Mouse (Mus musculus) limb, embryonic 15.5 days (tissue): ENCODE data around the gene Ddx39. TPM values are rescaled to one million over a fixed set of nuclear protein-coding genes. Genes with fewer than 3 reads are reported as not detected.

Experiments used
- ATAC-seq: fragments of 200-750 bp; cut with Nextera tagmentation; 2 replicates; pipeline ENCODE4 v1.8.0; 2017; ENCODE audit warnings: low read depth, moderate TSS enrichment; ENCODE audit not compliant: insufficient number of reproducible peaks, low FRiP score, low TSS enrichment
- H3K27ac ChIP-seq: fragments of 300-500 bp; sonication (generic); 2 replicates; pipeline ENCODE4 v1.5.1; 2015; ENCODE audit warnings: moderate library complexity, mild to moderate bottlenecking, inconsistent platforms
- H3K27me3 ChIP-seq: fragments of 300-500 bp; sonication (generic); 2 replicates; pipeline ENCODE4 v1.6.1; 2015; ENCODE audit warnings: inconsistent platforms
- H3K36me3 ChIP-seq: fragments of 300-500 bp; sonication (generic); 2 replicates; pipeline ENCODE4 v1.6.1; 2015; ENCODE audit warnings: inconsistent platforms
- H3K4me1 ChIP-seq: fragments of 300-500 bp; sonication (generic); 2 replicates; pipeline ENCODE4 v1.6.1; 2015; ENCODE audit warnings: inconsistent platforms
- H3K4me2 ChIP-seq: fragments of 300-500 bp; sonication (generic); 2 replicates; pipeline ENCODE4 v1.6.1; 2015; ENCODE audit warnings: mild to moderate bottlenecking, inconsistent platforms
- H3K4me3 ChIP-seq: fragments of 300-500 bp; sonication (generic); 2 replicates; pipeline ENCODE4 v1.5.1; 2015; ENCODE audit warnings: mild to moderate bottlenecking, inconsistent platforms
- H3K9ac ChIP-seq: fragments of 300-500 bp; sonication (generic); 2 replicates; pipeline ENCODE4 v1.6.1; 2015; ENCODE audit warnings: inconsistent platforms
- H3K9me3 ChIP-seq: fragments of 300-500 bp; sonication (generic); 2 replicates; pipeline ENCODE4 v1.6.1; 2016; ENCODE audit warnings: inconsistent platforms
- WGBS: fragments of 180-500 bp; shearing (Covaris S2); methylation state at CpG from one replicate; pipeline ENCODE4 v1.1.7; 2015; 5-methylcytosine and 5-hydroxymethylcytosine counted together
- polyA plus RNA-seq: library from polyadenylated mRNA; unstranded; fragments of >200 nt; fragmentation: Nextera tagmentation; extraction: Ambion mirVana; gene quantifications from 2 replicates; pipeline ENCODE4 v1.2.1, GENCODE M21; 2015

Ddx39 gene
- polyA plus RNA-seq, 1 experiment from 2014 or later, result 126 TPM

GRCm38 (mm10) chr8:83703426-83703825 is 11.6 kb upstream of the Ddx39 start:
- H3K4me1 ChIP-seq, result peaks cover 13% of the 10 kb centered on the region
- no peak overlapping the region for H3K4me3 ChIP-seq
- no peaks in the 10 kb centered on the region for H3K9me3 ChIP-seq
- no peak for ATAC-seq
- H3K4me2 ChIP-seq, result no peak overlapping the region
- H3K27ac ChIP-seq, result no peak overlapping the region
- WGBS, result 81% methylated on average over 4 of the region's 4 CpGs
- H3K36me3 ChIP-seq, result no peaks in the 10 kb centered on the region
- H3K27me3 ChIP-seq, result no peaks in the 10 kb centered on the region
- H3K9ac ChIP-seq, result no peak overlapping the region

GRCm38 (mm10) chr8:83706411-83706810 is 8.6 kb upstream of the Ddx39 start:
- Histone ChIP-seq H3K4me2 (no peak overlapping the region), H3K27ac (no peak overlapping the region), H3K9me3 (no peaks in the 10 kb centered on the region), H3K4me1 (no peaks in the 10 kb centered on the region), H3K9ac (no peak overlapping the region), H3K36me3 (no peaks in the 10 kb centered on the region), H3K4me3 (no peak overlapping the region), H3K27me3 (no peaks in the 10 kb centered on the region)
- ATAC-seq, result no peak
- WGBS, result 60% methylated on average over 5 of the region's 5 CpGs

- Histone ChIP-seq H3K27me3 (no peaks in the 10 kb centered on the region), H3K9me3 (no peaks in the 10 kb centered on the region), H3K4me3 (no peak overlapping the region), H3K36me3 (no peaks in the 10 kb centered on the region), H3K4me2 (no peak overlapping the region), H3K9ac (no peak overlapping the region), H3K27ac (no peak overlapping the region), H3K4me1 (no peaks in the 10 kb centered on the region)
- ATAC-seq, result no peak
- WGBS, result 70% methylated on average over 8 of the region's 8 CpGs
Observed at GRCm38 (mm10) chr8:83707554-83707953, 7.4 kb upstream of the Ddx39 start.

GRCm38 (mm10) chr8:83714676-83715030 is 324 bp upstream of the Ddx39 start:
- H3K9me3 ChIP-seq, result no peaks in the 10 kb centered on the region
- WGBS, result 18% methylated on average over 8 of the region's 8 CpGs
- no peak overlapping the region for H3K27ac ChIP-seq
- peaks cover 10% of the 10 kb centered on the region for H3K36me3 ChIP-seq
- no peaks in the 10 kb centered on the region for H3K27me3 ChIP-seq
- H3K9ac ChIP-seq, result no peak overlapping the region
- H3K4me3 ChIP-seq, result peak overlapping the region; percentile 90
- peaks cover 19% of the 10 kb centered on the region for H3K4me1 ChIP-seq
- ATAC-seq, result no peak
- H3K4me2 ChIP-seq, result peak overlapping the region; percentile 55

GRCm38 (mm10) chr8:83715771-83716170 is 794 bp downstream of the Ddx39 start:
- peak overlapping the region; percentile 91 for H3K27ac ChIP-seq
- peaks cover 19% of the 10 kb centered on the region for H3K4me1 ChIP-seq
- H3K4me2 ChIP-seq, result peak overlapping the region; percentile 70
- H3K27me3 ChIP-seq, result no peaks in the 10 kb centered on the region
- peak overlapping the region; percentile 76 for H3K9ac ChIP-seq
- no peak for ATAC-seq
- 1% methylated on average over 17 of the region's 17 CpGs for WGBS
- no peaks in the 10 kb centered on the region for H3K9me3 ChIP-seq
- H3K36me3 ChIP-seq, result peaks cover 21% of the 10 kb centered on the region
- H3K4me3 ChIP-seq, result peak overlapping the region; percentile 90

- H3K27me3 ChIP-seq, result no peaks in the 10 kb centered on the region
- peak overlapping the region; percentile 39; the same call in 1 of the 2 replicates for H3K27ac ChIP-seq
- ATAC-seq, result no peak
- H3K9me3 ChIP-seq, result no peaks in the 10 kb centered on the region
- WGBS, result 58% methylated on average over 2 of the region's 2 CpGs
- H3K4me2 ChIP-seq, result peak overlapping the region; percentile 70
- peaks cover 19% of the 10 kb centered on the region for H3K4me1 ChIP-seq
- peak overlapping the region; percentile 90 for H3K4me3 ChIP-seq
- H3K36me3 ChIP-seq, result peaks cover 29% of the 10 kb centered on the region
- H3K9ac ChIP-seq, result 0 out of 2 replicates have a peak overlapping the region, but pooled peaks have one; percentile 10
Observed at GRCm38 (mm10) chr8:83716563-83716962, 1.6 kb downstream of the Ddx39 start.

GRCm38 (mm10) chr8:83719048-83719447 is 4.1 kb downstream of the Ddx39 start:
- Histone ChIP-seq H3K4me3 (no peak overlapping the region), H3K9ac (no peak overlapping the region), H3K27ac (no peak overlapping the region), H3K4me1 (peaks cover 19% of the 10 kb centered on the region), H3K9me3 (no peaks in the 10 kb centered on the region), H3K4me2 (no peak overlapping the region), H3K36me3 (peaks cover 54% of the 10 kb centered on the region), H3K27me3 (no peaks in the 10 kb centered on the region)
- WGBS, result 84% methylated on average over 2 of the region's 2 CpGs
- ATAC-seq, result no peak

- peaks cover 60% of the 10 kb centered on the region for H3K36me3 ChIP-seq
- WGBS, result 85% methylated on average over 2 of the region's 2 CpGs
- no peak for ATAC-seq
- H3K4me2 ChIP-seq, result no peak overlapping the region
- 0 out of 2 replicates have a peak overlapping the region, but pooled peaks have one; percentile 10 for H3K9ac ChIP-seq
- H3K27ac ChIP-seq, result no peak overlapping the region
- H3K27me3 ChIP-seq, result no peaks in the 10 kb centered on the region
- peaks cover 18% of the 10 kb centered on the region for H3K4me1 ChIP-seq
- H3K9me3 ChIP-seq, result no peaks in the 10 kb centered on the region
- no peak overlapping the region for H3K4me3 ChIP-seq
Observed at GRCm38 (mm10) chr8:83719693-83720092, 4.7 kb downstream of the Ddx39 start.

GRCm38 (mm10) chr8:83721405-83722025 is 6.5 kb downstream of the Ddx39 start:
- 88% methylated on average over 25 of the region's 25 CpGs for WGBS
- H3K9ac ChIP-seq, result no peak overlapping the region

GRCm38 (mm10) chr8:83722631-83723030 is 7.7 kb downstream of the Ddx39 start:
- Histone ChIP-seq H3K27ac (no peak overlapping the region), H3K4me2 (no peak overlapping the region), H3K4me1 (no peaks in the 10 kb centered on the region), H3K9me3 (no peaks in the 10 kb centered on the region), H3K9ac (no peak overlapping the region), H3K36me3 (peaks cover 80% of the 10 kb centered on the region), H3K27me3 (no peaks in the 10 kb centered on the region), H3K4me3 (no peak overlapping the region)
- 88% methylated on average over 12 of the region's 12 CpGs for WGBS
- ATAC-seq, result no peak

More at GRCm38 (mm10) chr8:83721405-83722025, 6.5 kb downstream of the Ddx39 start:
- no peak for ATAC-seq
- peaks cover 75% of the 10 kb centered on the region for H3K36me3 ChIP-seq
- no peak overlapping the region for H3K4me3 ChIP-seq
- no peak overlapping the region for H3K27ac ChIP-seq
- no peaks in the 10 kb centered on the region for H3K27me3 ChIP-seq
- no peaks in the 10 kb centered on the region for H3K9me3 ChIP-seq
- H3K4me1 ChIP-seq, result peaks cover 10% of the 10 kb centered on the region
- H3K4me2 ChIP-seq, result no peak overlapping the region

- H3K9ac ChIP-seq, result no peak overlapping the region
- 0 out of 2 replicates have a peak overlapping the region, but pooled peaks have one; percentile 11 for H3K27ac ChIP-seq
- H3K4me2 ChIP-seq, result no peak overlapping the region
- H3K27me3 ChIP-seq, result no peaks in the 10 kb centered on the region
- no peaks in the 10 kb centered on the region for H3K9me3 ChIP-seq
- peaks cover 89% of the 10 kb centered on the region for H3K36me3 ChIP-seq
- H3K4me3 ChIP-seq, result no peak overlapping the region
- 85% methylated on average over 11 of the region's 11 CpGs for WGBS
- ATAC-seq, result no peak
- no peaks in the 10 kb centered on the region for H3K4me1 ChIP-seq
Observed at GRCm38 (mm10) chr8:83723447-83724083, 8.6 kb downstream of the Ddx39 start.

- Histone ChIP-seq H3K4me3 (no peak overlapping the region), H3K4me2 (no peak overlapping the region), H3K27me3 (no peaks in the 10 kb centered on the region), H3K9ac (no peak overlapping the region), H3K4me1 (no peaks in the 10 kb centered on the region), H3K27ac (no peak overlapping the region), H3K36me3 (peaks cover 85% of the 10 kb centered on the region), H3K9me3 (no peaks in the 10 kb centered on the region)
- 43% methylated on average over 15 of the region's 15 CpGs for WGBS
- ATAC-seq, result peak; percentile 46; the same call in 1 of the 2 replicates
Observed at GRCm38 (mm10) chr8:83724697-83725482, 9.9 kb downstream of the Ddx39 start.
